Mouse (Mus musculus): ENCODE measurements around the gene Tuba4a.
A peak's percentile ranks its signal among the peaks of the same experiment; 100 is the strongest.

Gene Tuba4a

GRCm38 (mm10) chr1:75219531-75219930 is at the start of gene Tuba4a:
Tuba4a (minus strand) TSS chr1:75219865.
- DNase-seq (ENCODE audit: low spot score) = no peak

DNA sequence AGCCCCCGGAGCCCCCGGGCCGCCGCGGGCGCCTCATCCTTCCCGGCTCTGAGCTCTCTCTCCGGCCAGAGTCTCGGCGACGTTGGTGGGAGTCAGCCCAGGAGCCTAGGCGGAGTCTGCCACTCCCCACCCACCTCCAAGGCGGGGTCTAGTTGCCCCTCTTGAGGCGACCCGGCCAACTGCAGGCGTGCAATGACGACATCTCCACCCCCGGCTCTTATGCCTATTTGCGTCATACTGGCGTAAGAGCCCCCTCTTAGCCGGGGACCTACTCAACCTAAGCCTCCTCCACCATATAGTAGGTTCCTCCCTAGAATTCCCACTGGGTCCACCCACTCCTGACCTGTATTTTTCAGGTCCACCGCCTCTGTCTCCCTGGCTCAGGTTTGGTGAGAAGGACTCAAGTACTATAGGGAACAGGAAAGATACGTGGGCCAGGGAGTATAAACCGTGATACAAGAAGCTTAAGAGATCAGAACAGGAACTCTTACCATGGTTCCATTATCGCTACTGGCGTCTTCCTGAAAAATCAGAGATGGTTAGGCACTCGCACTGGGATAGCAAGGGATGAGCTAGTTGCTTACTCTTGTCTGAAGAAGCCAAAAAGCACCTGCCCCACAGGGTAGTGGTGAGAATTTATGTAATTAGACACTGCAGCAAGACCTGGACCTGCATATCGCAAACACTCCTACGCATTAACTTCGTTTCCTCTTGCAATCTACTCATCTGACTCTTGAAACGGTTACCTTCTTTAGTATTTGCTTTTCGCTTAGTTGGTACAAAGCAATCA is 44.6 kb upstream of the Tuba4a start, which contains the start of gene Ptprn:
TSS of gene Ptprn (minus strand) at position 412 of the 790 bp plus-strand sequence.
- no peak for DNase-seq (ENCODE audit: low spot score)

DNA sequence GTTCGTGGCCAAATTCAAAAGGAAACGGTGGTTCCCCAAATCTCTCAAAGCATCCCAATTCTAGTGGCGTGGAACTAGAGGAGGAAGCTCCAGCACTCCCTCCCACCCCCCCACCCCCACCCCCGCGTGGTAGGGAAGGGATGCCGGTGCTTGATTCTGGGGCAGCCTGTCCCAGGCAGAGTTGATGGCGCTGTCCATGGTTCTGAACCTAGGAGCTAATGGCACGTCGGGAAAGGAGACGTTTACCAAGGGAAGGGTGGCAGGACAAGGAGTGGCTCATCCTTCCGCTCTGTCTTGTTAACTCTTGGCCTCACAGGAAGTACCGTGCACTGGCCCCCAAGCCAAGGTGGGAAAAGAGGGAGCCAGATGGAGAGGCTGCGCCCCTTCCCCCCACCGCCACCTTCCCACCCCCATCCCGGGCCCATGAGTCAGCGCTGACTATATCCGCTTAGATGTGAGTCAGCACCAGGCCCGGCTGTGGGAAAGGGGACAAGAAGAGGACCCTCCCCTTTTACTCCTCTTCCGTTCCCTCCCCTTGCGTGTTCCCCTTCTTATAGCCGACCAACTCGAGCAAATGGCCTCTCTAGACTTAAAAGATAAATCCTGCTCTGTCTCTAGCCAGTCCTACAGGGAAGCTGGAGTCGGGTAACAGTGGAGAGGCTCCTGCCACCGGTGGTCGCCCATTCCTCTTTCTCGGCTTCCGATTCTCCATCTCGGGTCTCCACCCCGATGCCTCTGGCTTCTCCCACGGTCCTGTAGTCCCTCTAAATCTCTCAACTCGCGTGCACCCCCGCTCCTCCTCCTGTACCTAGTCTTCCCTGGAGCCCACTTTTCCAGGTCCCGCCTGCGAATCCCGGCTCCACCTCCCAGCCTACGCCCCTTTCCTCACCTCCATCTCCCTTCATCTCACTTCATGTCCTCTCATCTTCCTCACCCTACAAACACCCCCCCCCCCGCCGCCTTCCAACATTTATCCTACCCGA is 43.6 kb upstream of the Tuba4a start:
- peak; percentile 65 for DNase-seq (ENCODE audit: low spot score)

DNA sequence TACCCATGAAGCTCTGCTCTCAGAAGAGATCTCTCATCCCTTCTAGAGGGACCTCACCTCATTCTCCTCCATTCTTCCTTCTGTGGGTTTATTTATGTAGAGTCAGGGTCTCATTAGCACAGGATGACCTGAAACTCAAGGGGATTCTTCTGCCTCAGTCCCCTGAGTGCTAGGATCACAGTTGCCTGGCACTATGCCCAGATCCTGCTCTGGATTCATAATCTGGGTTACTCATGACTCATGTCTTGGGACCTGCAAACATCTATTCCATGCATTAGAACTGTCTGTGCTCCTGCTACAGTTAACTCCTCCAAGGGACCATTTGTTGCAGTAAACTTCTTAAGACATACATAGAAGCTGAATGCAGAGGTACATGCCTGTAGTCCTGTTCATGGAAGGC is 41.6 kb upstream of the Tuba4a start:
- DNase-seq (ENCODE audit: low spot score) = no peak

DNA sequence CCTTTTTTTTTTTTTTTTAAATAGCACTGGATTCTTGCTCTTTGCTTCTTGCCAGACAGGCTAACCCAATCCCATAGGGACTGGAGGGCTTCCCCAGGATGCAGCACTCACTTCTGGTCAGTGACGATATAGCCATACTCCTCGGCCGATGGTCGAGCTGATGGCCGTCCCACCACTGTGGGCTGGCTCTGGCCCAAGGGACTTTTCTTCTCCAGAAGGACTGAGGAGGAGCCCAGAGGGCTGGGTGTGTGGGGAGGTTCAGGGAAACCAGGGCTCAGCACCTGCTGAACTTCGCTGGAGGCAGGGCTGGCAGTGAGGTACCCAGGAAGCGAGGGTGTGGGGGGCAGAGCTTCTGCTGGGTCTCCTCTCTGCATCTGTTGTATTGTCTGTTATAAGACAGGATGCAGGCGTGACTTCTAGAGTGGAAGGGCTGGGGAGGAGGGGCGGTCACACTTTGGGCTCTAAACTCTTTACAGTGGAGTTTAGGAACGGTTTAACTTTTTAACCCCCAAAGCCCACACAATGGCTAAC is 35.9 kb upstream of the Tuba4a start:
- DNase-seq (ENCODE audit: low spot score) = no peak

DNA sequence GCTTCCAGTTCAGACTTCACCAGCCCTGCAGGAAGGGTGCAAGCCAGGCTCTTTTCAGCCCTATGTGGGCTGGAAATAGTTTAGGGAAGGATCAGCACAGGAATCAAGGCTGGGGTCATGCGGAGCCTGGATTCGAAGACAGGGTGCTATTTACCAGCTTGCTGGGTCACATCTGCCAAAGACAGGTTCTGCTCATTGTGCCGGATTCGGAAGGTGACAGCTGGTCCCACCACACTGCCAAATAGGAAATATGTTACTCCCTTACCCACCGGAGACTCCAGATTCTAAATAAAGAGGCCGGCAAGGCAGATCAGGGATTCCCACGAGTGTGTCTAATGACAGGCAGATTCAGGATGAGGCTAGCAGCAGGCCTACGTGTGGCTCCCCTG is 35.0 kb upstream of the Tuba4a start:
- no peak for DNase-seq (ENCODE audit: low spot score)

GRCm38 (mm10) chr1:75253849-75254624 is 34.4 kb upstream of the Tuba4a start:
- DNase-seq (ENCODE audit: low spot score) = peak; percentile 82

- DNase-seq (ENCODE audit: low spot score) = no peak
Observed at GRCm38 (mm10) chr1:75253029-75253428, 33.4 kb upstream of the Tuba4a start.

GRCm38 (mm10) chr1:75252308-75252707 is 32.6 kb upstream of the Tuba4a start:
- no peak for DNase-seq (ENCODE audit: low spot score)

DNA sequence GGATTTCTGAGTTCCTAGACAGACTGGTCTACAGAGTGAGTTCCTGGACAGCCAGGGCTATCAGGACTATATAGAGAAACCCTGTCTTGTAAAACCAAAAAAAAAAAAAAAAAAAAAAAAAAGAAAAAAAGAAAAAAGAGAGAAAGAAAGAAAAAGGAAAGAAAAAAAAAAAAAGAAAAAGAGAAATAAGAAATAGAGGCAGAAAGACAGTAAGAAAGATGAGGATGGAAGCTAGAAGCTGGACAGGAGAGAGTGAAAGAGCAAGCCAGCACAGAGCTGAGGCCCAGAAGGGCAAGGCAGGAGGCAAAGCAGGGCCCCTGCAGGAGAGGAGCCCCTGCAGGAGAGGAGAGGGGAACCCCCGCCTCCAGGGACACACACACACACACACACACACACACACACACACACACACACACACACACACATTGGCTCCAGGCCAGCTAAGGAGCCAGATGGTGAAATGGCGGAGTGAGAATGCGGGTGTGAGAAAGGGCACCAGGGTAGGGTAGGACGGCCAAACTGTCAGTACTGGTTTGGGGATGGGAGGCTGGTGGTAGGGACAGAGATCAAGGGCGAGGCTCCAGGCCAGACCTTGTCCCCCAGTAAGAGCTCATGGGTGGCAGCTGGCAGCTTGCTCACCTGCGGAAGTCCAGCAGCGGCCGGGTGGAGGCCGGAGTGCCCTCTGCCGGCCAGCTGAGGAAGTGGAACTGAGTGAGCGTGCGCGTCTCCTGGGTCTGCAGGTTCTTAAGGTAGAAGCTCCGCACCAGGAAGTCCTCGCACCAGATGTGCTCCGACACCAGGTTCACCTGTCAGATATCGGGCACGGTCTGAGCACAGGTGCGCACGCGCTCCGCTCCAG is 31.7 kb upstream of the Tuba4a start:
- DNase-seq (ENCODE audit: low spot score) = peak; percentile 70

GRCm38 (mm10) chr1:75250498-75250897 is 30.8 kb upstream of the Tuba4a start:
- no peak for DNase-seq (ENCODE audit: low spot score)

DNA sequence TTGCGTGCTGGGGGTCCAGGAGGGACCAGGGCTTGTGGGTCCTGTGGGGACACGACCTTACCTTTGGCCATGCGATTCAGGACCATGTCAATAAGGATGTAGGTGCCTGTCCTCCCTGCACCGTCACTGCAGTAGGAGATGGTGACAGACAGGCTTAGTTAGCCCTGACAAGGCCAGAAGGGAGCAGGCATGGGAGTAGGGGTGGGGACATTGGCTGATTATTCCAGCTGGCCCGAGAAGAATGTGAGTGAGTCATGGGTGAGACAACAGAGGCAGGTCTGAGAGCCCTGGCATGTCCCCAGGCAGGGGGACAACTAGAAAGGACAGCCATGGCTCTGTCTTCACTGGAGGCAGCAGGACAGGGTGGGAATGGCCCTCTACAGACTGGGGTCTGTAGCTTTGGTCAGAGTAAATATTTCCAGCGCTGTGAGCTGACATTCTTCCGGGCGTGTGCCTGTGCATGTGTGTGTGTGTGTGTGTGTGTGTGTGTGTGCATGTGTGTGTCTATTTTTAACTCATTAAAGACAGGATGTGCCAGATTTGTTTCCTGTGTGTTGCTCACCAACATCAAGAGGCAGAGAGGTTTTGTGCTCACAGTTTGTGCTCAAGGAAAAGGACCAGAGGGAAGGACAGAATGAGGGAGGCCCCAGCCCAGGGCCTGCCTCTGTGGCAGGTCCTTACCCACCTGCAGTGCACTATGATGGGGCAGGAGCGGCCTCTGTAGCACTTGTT is 28.5 kb upstream of the Tuba4a start:
- no peak for DNase-seq (ENCODE audit: low spot score)

DNA sequence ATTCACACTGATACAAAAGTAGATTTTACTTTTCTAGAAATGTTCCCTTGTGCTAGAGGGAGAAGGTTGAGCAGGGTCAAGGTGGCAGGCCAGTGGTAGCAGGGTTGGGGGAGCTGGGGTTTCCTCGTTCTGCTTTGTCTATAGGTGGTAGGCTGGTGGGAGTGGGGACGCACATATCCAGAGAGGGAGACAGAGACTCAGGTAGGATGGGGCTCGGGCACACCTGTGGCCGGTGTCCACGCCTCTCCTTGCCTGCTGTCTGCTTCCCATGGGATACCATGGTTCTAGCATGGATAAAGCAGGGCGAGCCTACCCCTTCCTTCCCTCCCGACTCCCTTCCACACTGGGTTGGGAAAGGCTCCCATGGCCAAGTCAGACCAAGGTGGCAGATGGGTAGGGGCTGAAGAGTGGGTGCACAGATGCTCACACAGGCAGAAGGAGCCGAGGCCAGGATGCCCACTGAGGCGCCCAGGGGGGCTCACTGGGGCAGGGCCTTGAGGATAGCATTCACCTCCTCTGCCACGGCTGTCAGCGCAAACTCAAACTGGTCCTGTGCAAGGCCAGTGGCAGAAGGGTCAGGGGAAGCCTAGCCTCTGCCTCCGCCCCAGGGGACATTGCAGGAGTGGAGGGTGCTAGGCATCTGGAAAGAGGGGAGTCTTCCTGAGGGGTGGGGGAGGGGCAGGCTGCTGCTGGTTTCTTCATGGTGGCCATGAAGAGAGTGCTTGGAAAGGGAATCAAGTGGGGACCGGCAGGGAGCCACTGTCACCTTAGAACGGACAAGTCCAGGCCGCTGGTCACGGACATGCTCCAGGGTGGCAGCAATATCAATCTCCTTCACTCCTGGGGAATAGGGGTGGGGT is 27.6 kb upstream of the Tuba4a start:
- DNase-seq (ENCODE audit: low spot score) = no peak

DNA sequence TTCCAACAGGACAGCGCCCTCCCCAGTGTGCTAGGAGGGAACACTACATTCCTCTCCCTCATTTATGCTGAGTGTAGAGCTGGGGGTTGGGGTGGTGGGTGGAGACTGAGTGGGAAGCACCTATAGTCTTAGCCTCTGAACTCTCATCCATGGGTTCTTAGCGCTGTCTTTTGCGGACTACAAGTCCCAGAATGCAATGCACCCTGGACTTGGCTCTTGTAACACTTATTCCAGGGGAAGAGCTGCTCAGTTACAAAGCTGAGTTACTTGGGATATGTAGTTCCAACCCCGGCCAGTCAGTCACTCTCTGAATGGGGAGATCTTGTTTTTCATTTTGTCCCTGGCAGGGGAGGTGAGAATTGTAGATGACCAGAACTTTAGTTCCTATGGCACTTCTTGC is 25.2 kb upstream of the Tuba4a start:
- no peak for DNase-seq (ENCODE audit: low spot score)

GRCm38 (mm10) chr1:75244175-75244826 is 24.6 kb upstream of the Tuba4a start:
- no peak for DNase-seq (ENCODE audit: low spot score)

DNA sequence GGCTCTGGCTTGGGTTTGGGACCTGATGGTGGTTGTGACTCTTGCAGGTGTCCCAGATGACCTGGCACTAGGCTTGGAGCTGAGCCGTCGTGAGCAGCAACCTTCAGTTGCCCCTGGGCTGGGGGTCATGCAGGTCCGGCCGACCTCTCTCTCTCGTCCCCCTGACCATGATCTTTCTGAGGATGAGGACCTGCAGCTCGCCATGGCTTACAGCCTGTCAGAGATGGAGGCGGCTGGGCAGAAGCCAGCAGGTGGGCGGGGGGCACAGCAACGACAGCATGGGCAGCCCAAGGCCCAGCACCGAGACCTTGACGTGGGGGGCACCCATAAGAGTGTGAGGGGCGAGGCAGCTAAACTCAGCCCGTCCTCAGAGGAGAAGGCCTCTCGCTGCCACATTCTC is 23.7 kb upstream of the Tuba4a start:
- no peak for DNase-seq (ENCODE audit: low spot score)

GRCm38 (mm10) chr1:75239591-75239990 is 19.9 kb upstream of the Tuba4a start:
- no peak for DNase-seq (ENCODE audit: low spot score)
